Mouse (Mus musculus) macrophage (primary cell): ENCODE data around the gene Rnf212. TPM values are rescaled to one million over a fixed set of nuclear protein-coding genes. Genes with fewer than 3 reads are reported as not detected.
A peak's percentile ranks its signal among the peaks of the same experiment; 100 is the strongest.

Experiments
- H3K27ac ChIP-seq: fragments of 350-480 bp; formaldehyde crosslinking; 2 replicates; pipeline ENCODE4 v1.9.0; 2021
- H3K36me3 ChIP-seq: fragments of 350-480 bp; formaldehyde crosslinking; 2 replicates; pipeline ENCODE4 v1.9.0; 2021; ENCODE audit errors: inconsistent target
- H3K4me3 ChIP-seq: fragments of 350-480 bp; formaldehyde crosslinking; 2 replicates; pipeline ENCODE4 v1.9.0; 2021; ENCODE audit errors: inconsistent target
- H3K79me2 ChIP-seq: fragments of 350-480 bp; formaldehyde crosslinking; 2 replicates; pipeline ENCODE4 v1.9.0; 2021; ENCODE audit errors: inconsistent target
- WGBS: methylation state at CpG from one replicate; pipeline ENCODE4 v1.1.7; 2026; ENCODE audit warnings: inconsistent platforms; ENCODE audit not compliant: missing documents; 5-methylcytosine and 5-hydroxymethylcytosine counted together
- polyA plus RNA-seq: library from polyadenylated mRNA; stranded (reverse); fragments of 250-400 nt; gene quantifications from 3 replicates; pipeline ENCODE4 v1.2.4, GENCODE M21; 2018; ENCODE audit warnings: inconsistent platforms

Gene Rnf212
- polyA plus RNA-seq, 1 experiment from 2014 or later, result not detected

- no peaks in the 10 kb centered on the region for H3K79me2 ChIP-seq
- whole genome bisulfite sequencing, result 91% methylated on average over 3 of the region's 3 CpGs
- no peak overlapping the region for H3K4me3 ChIP-seq
- H3K36me3 ChIP-seq, result no peaks in the 10 kb centered on the region
- H3K27ac ChIP-seq, result no peak overlapping the region
Observed at GRCm38 (mm10) chr5:108700346-108700745, 74.4 kb downstream of the Rnf212 start.

- H3K27ac ChIP-seq, result no peak overlapping the region
- 91% methylated on average over 4 of the region's 4 CpGs for WGBS
- H3K36me3 ChIP-seq, result no peaks in the 10 kb centered on the region
- H3K4me3 ChIP-seq, result no peak overlapping the region
- H3K79me2 ChIP-seq, result no peaks in the 10 kb centered on the region
Observed at GRCm38 (mm10) chr5:108697341-108697753, 77.4 kb downstream of the Rnf212 start.

- H3K36me3 ChIP-seq, result no peaks in the 10 kb centered on the region
- H3K79me2 ChIP-seq, result no peaks in the 10 kb centered on the region
- no peak overlapping the region for H3K27ac ChIP-seq
- 72% methylated on average over 3 of the region's 3 CpGs for WGBS
- H3K4me3 ChIP-seq, result no peak overlapping the region
Observed at GRCm38 (mm10) chr5:108696542-108696941, 78.2 kb downstream of the Rnf212 start.

- no peaks in the 10 kb centered on the region for H3K36me3 ChIP-seq
Observed at GRCm38 (mm10) chr5:108695861-108696260, 78.9 kb downstream of the Rnf212 start.

GRCm38 (mm10) chr5:108694352-108695261, 80.2 kb downstream of the Rnf212 start:
- no peak overlapping the region for H3K27ac ChIP-seq
- no peaks in the 10 kb centered on the region for H3K79me2 ChIP-seq
- 3% methylated on average over 89 of the region's 99 CpGs for WGBS
- H3K4me3 ChIP-seq, result no peak overlapping the region
- no peaks in the 10 kb centered on the region for H3K36me3 ChIP-seq

More at GRCm38 (mm10) chr5:108695861-108696260, 78.9 kb downstream of the Rnf212 start:
- no peak overlapping the region for H3K4me3 ChIP-seq
- WGBS, result 95% methylated on average over 9 of the region's 12 CpGs
- H3K27ac ChIP-seq, result no peak overlapping the region
- no peaks in the 10 kb centered on the region for H3K79me2 ChIP-seq

GRCm38 (mm10) chr5:108693872-108694288, 80.9 kb downstream of the Rnf212 start:
- H3K27ac ChIP-seq, result no peak overlapping the region
- H3K36me3 ChIP-seq, result no peaks in the 10 kb centered on the region
- no peaks in the 10 kb centered on the region for H3K79me2 ChIP-seq
- H3K4me3 ChIP-seq, result no peak overlapping the region
- under 1% methylated on average over 28 of the region's 43 CpGs for WGBS

- Histone ChIP-seq H3K27ac (no peak within 1 kb of the TSS), H3K4me3 (peak within 1 kb of the TSS; percentile 31), H3K79me2 (no peaks in the 10 kb centered on the region), H3K36me3 (no peaks in the 10 kb centered on the region)
- WGBS, result under 1% methylated on average over 15 of the region's 18 CpGs
Observed at GRCm38 (mm10) chr5:108692271-108692670, 82.5 kb downstream of the Rnf212 start, which contains the start of gene Fgfrl1. Gene Fgfrl1, plus strand, starts transcription at chr5:108692382.

GRCm38 (mm10) chr5:108691152-108691551, 83.6 kb downstream of the Rnf212 start:
- Histone ChIP-seq H3K27ac (no peak overlapping the region), H3K4me3 (no peak overlapping the region), H3K79me2 (no peaks in the 10 kb centered on the region), H3K36me3 (no peaks in the 10 kb centered on the region)
- 65% methylated on average over 4 of the region's 4 CpGs for WGBS

- Histone ChIP-seq H3K79me2 (no peaks in the 10 kb centered on the region), H3K4me3 (no peak overlapping the region)
- WGBS, result 83% methylated on average over 5 of the region's 5 CpGs
Observed at GRCm38 (mm10) chr5:108689091-108689490, 85.7 kb downstream of the Rnf212 start.

GRCm38 (mm10) chr5:108680871-108681270, 93.9 kb downstream of the Rnf212 start:
- H3K27ac ChIP-seq, result no peak overlapping the region
- 94% methylated on average over 6 of the region's 6 CpGs for WGBS
- H3K79me2 ChIP-seq, result no peaks in the 10 kb centered on the region
- H3K4me3 ChIP-seq, result no peak overlapping the region
- peaks cover 30% of the 10 kb centered on the region for H3K36me3 ChIP-seq

More at GRCm38 (mm10) chr5:108689091-108689490, 85.7 kb downstream of the Rnf212 start:
- H3K27ac ChIP-seq, result no peak overlapping the region
- H3K36me3 ChIP-seq, result 0 out of 2 replicates have a peak, but pooled peaks cover under 1% of the 10 kb centered on the region

- H3K79me2 ChIP-seq, result no peaks in the 10 kb centered on the region
- no peak overlapping the region for H3K27ac ChIP-seq
- WGBS, result 83% methylated on average over 2 of the region's 3 CpGs
- peaks cover 30% of the 10 kb centered on the region for H3K36me3 ChIP-seq
- no peak overlapping the region for H3K4me3 ChIP-seq
Observed at GRCm38 (mm10) chr5:108679909-108680308, 94.9 kb downstream of the Rnf212 start.

Other genes starting within 250 kb of the Rnf212 start
- gene Cplx1, start 225.0 kb downstream of the Rnf212 start, polyA plus RNA-seq, result not detected in 3 replicates
- gene Gak, start 145.2 kb downstream of the Rnf212 start, polyA plus RNA-seq, result 90.7 to 115 TPM (median 92.4 TPM) in 3 replicates
- 20.7 to 30.7 TPM (median 24.4 TPM) in 3 replicates for gene Tmem175, start 145.2 kb downstream of the Rnf212 start, polyA plus RNA-seq
- 33.4 to 53.3 TPM (median 50.8 TPM) in 3 replicates for gene Idua, start 114.7 kb downstream of the Rnf212 start, polyA plus RNA-seq
- gene Dgkq, start 105.3 kb downstream of the Rnf212 start, polyA plus RNA-seq, result 5.8 to 11.1 TPM (median 8.4 TPM) in 3 replicates
- not detected in 3 replicates for gene Slc26a1, start 99.4 kb downstream of the Rnf212 start, polyA plus RNA-seq
- gene Fgfrl1, start 82.6 kb downstream of the Rnf212 start, polyA plus RNA-seq, result 0.64 to 1.9 TPM (median 1.3 TPM) in 3 replicates
- not detected in 3 replicates for gene Tmed11, start 20.4 kb upstream of the Rnf212 start, polyA plus RNA-seq
- gene Vmn2r8, start 33.9 kb upstream of the Rnf212 start, polyA plus RNA-seq, result not detected in 3 replicates
- gene Vmn2r9, start 77.6 kb upstream of the Rnf212 start, polyA plus RNA-seq, result not detected in 3 replicates
- gene Vmn2r10, start 231.5 kb upstream of the Rnf212 start, polyA plus RNA-seq, result not detected in 3 replicates